Comparison of ENCODE assay signal across 10 mouse cellular contexts in the genomic region with DNA sequence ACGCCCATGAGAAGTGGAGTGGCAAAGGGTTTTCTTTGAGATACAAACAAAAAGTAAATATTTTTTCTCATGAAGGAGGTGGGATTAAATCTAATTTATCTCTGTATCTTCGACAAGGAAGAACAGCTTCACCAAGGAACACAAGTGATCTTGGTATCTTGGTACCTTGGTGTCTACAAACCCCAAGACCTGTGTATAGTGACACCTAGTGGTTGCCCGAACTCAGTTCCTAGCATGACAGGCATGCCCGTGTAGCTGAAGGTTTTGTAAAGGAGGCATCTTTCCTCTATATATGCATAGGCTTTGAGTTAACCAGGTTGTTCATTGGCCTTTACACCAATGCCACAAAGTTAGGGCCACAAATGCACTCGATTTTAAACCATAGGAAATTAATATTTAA. TPM values are rescaled to one million over a fixed set of nuclear protein-coding genes. Genes with fewer than 3 reads are reported as not detected.
DNase-seq lines count a peak whose midpoint lies in the region; ATAC-seq and TF ChIP-seq lines count a peak whose summit lies in the region.
"Had no signal": no experiment of that assay in that cellular context is flagged by ENCODE, and none has a peak within 500 bp of the region (broad histone marks: within the 10 kb centered on the region; RNA-seq: fewer than 3 reads in every experiment).

No protein-coding gene starts in this region.

- H3K4me3 ChIP-seq in forebrain, embryonic 12.5 days (replicated peaks), result no peak overlapping the region
- H3K4me3 ChIP-seq in midbrain, postnatal 0 days (ENCODE audit: low read depth, low read length), result no peak overlapping the region
- H3K4me3 ChIP-seq: erythroblast, embryonic 14.5 days; neural tube, embryonic 13.5 days had no signal

- WGBS in forebrain, embryonic 12.5 days, result 30% methylated on average over 5 of the region's 5 CpGs
- 33% methylated on average over 5 of the region's 5 CpGs for WGBS in midbrain, postnatal 0 days

- ATAC-seq in forebrain, embryonic 12.5 days (ENCODE audit: low FRiP score), result peak; percentile 77
- no peak for ATAC-seq in midbrain, postnatal 0 days (ENCODE audit: low FRiP score)

- H3K9me3 ChIP-seq in forebrain, embryonic 12.5 days, result no peaks in the 10 kb centered on the region
- H3K9me3 ChIP-seq in midbrain, postnatal 0 days (ENCODE audit: low read length), result no peaks in the 10 kb centered on the region
- H3K9me3 ChIP-seq: neural tube, embryonic 13.5 days had no signal

- H3K4me2 ChIP-seq in forebrain, embryonic 12.5 days, result no peak overlapping the region
- no peak overlapping the region for H3K4me2 ChIP-seq in midbrain, postnatal 0 days (ENCODE audit: low read depth, low read length, poor library complexity, severe bottlenecking)
- H3K4me2 ChIP-seq: neural tube, embryonic 13.5 days had no signal

- peak; percentile 68 for DNase-seq in urinary bladder, postnatal 14 days (ENCODE audit: low spot score)
- DNase-seq in urinary bladder, adult 2 months (ENCODE audit: low spot score), result no peak
- peak; percentile 37 for DNase-seq in c-Kit-positive CD71-negative TER-119-negative erythroid progenitor cells, embryonic 14.5 days (ENCODE audit: low read depth)
- DNase-seq in kidney, adult 18-20 months, result peak; percentile 52
- peak; percentile 72 to 84 for DNase-seq in left cerebral cortex, postnatal 25 days (ENCODE audit: low spot score in 2 of 2)
- peak; percentile 73 for DNase-seq in midbrain, postnatal 0 days (ENCODE audit: low spot score)
- DNase-seq in thymus, postnatal 0 days (ENCODE audit: low spot score), result peak; percentile 65

- no peaks in the 10 kb centered on the region for H3K27me3 ChIP-seq in forebrain, embryonic 12.5 days
- no peaks in the 10 kb centered on the region for H3K27me3 ChIP-seq in midbrain, postnatal 0 days (ENCODE audit: insufficient read depth, low read length)
- H3K27me3 ChIP-seq: neural tube, embryonic 13.5 days had no signal

- no peak overlapping the region for H3K9ac ChIP-seq in forebrain, embryonic 12.5 days
- H3K9ac ChIP-seq in midbrain, postnatal 0 days (replicated peaks; ENCODE audit: low read length, poor library complexity, severe bottlenecking), result no peak overlapping the region
- H3K9ac ChIP-seq: neural tube, embryonic 13.5 days had no signal

- TF ChIP-seq CTCF in midbrain, postnatal 0 days (IDR thresholded peaks at IDR 0.05), result peak; percentile 72

- H3K27ac ChIP-seq in forebrain, embryonic 12.5 days, result no peak overlapping the region
- H3K27ac ChIP-seq in midbrain, postnatal 0 days (ENCODE audit: low read depth, low read length), result no peak overlapping the region
- H3K27ac ChIP-seq: neural tube, embryonic 13.5 days had no signal

- intact Hi-C loops in left cerebral cortex, postnatal 25 days (cut with DNase I), result loop anchor here (10.0 kb wide), 1 partner anchor 288 kb away; no protein-coding TSS in a partner anchor

- no peaks in the 10 kb centered on the region for H3K36me3 ChIP-seq in forebrain, embryonic 12.5 days (replicated peaks)
- no peaks in the 10 kb centered on the region for H3K36me3 ChIP-seq in midbrain, postnatal 0 days (ENCODE audit: insufficient read depth, low read length)
- H3K36me3 ChIP-seq: neural tube, embryonic 13.5 days had no signal

- no peaks in the 10 kb centered on the region for H3K4me1 ChIP-seq in forebrain, embryonic 12.5 days
- no peaks in the 10 kb centered on the region for H3K4me1 ChIP-seq in midbrain, postnatal 0 days (ENCODE audit: insufficient read depth, low read length)
- H3K4me1 ChIP-seq: neural tube, embryonic 13.5 days had no signal

RNA-seq across cellular contexts. Expression of gene Crim1, which starts 36.8 kb away (rescaled TPM):
- polyA plus RNA-seq in urinary bladder, adult 2 months (2012; rRNA removed), result 31.0 and 36.7 TPM in 2 replicates
- polyA plus RNA-seq in forebrain, embryonic 12.5 days (2016; fragmentation: Nextera tagmentation; extraction: Ambion mirVana), result 3.1 and 3.8 TPM in 2 replicates
- total RNA-seq in left cerebral cortex, postnatal 25 days (2021), result 10 to 100 TPM; 70.3 to 81.0 TPM
- 108 and 119 TPM in 2 replicates for total RNA-seq in midbrain, postnatal 0 days (2014; rRNA removed)
- polyA plus RNA-seq in midbrain, postnatal 0 days (2015; fragmentation: Nextera tagmentation; extraction: Ambion mirVana), result 13.1 and 16.5 TPM in 2 replicates
- polyA plus RNA-seq in thymus, postnatal 0 days (2015; fragmentation: Nextera tagmentation; extraction: Ambion mirVana), result 2.2 and 2.4 TPM in 2 replicates
